Mouse (Mus musculus) R1 (cell line): ENCODE data around the gene Ccl17.

Experiments
- DNase-seq: peaks from one replicate; pipeline ENCODE4 v3.0.0-alpha.2; 2018; ENCODE audit warnings: low read depth, low spot score

The Ccl17 gene

DNA sequence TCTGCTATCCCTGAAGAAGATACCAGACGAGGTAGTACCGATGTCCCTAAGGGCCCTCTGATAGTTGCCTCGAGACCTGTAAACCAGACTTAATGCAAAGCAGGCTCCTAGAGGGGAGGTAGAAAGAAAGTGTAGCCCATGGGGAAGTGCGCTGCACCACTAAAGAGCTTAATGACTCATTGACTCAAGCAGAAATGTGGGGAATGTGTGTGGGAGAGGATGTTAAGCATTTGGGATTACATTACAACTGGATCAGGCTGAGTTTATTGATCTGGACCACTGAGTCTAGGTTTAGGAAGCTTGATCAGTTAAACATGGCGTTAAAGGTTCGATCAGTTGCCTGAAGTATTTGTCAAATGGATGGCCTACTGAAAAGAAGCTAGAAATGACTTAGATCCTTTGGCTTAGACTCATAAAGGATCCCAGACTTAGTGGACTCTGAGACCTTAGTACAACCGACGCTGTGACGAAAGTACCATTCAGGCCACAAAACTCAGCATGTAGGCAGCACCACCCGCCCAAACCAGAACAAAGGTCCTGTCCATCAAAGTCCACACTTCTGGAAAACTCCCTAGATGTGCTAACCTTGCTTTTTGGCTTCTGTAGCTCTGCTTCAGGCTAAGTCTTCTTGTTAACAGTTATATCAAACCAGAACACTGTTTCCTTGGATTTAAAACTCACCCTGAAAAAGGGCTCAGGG is 20.8 kb upstream of the Ccl17 start:
- peak; percentile 18 for DNase-seq

GRCm38 (mm10) chr8:94794368-94794767 is 15.9 kb upstream of the Ccl17 start:
- DNase-seq, result no peak

GRCm38 (mm10) chr8:94794782-94795181 is 15.5 kb upstream of the Ccl17 start:
- DNase-seq, result no peak

DNA sequence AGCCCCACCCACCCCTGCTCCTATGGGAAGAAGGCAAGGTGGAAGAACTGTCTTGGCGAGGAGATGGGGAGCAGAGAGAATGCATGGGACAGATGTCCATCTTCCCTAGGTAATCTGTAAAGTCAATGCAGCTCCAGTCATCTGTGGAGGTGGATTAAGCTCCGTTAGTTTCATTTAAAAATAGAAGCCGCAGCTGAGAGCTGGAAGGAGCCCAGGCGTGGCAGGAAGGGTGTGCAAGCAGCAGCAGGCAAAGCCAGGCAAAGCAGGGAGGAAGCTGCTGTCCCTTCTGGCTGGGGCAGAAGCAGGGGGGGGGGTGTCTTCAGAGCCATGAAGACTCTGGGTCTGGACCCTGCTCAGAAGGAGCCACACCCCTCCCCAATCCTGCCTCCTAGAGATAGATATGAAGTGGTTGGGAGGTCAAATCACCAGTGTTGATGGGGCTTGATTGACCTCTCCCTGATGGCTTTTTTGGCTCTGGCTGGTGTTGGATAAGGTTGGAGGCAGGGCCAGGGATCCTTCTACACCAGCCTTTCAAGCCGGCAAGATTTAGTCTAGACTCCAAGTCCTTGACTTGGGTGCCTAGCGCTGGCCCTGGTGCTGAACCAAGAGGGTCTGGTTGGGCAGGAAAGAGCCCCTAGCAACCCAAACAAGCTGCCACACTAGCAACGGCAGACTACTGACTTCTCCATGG is 9.8 kb upstream of the Ccl17 start:
- DNase-seq, result peak; percentile 80

GRCm38 (mm10) chr8:94801293-94802095 is 8.8 kb upstream of the Ccl17 start:
- peak; percentile 77 for DNase-seq

- no peak for DNase-seq
These were observed 7.9 kb upstream of the Ccl17 start for GRCm38 (mm10) chr8:94802375-94802774.

DNA sequence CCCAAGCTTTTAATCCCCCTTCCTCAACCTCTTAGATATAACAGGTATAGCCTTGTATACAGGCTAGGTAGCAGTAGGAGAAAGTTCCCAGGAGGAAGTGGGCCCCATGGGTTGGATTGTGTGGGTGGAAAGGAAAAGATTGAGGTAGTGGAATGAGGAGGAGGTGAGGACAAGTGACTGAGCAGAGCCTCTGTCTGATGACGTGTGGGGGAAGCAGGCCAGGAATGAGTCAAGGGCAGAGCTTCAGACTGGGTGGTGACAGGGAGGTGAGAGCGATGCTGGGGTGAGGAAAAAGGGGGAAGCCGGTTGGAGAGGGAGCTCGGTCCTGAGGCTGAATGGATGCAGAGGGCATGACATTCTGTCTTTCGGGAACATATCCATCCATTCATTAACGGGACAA is 6.7 kb upstream of the Ccl17 start:
- DNase-seq, result no peak

GRCm38 (mm10) chr8:94804546-94805340 is 5.5 kb upstream of the Ccl17 start:
- DNase-seq, result no peak

GRCm38 (mm10) chr8:94805811-94806210 is 4.4 kb upstream of the Ccl17 start:
- no peak for DNase-seq

- no peak for DNase-seq
These were observed 2.7 kb upstream of the Ccl17 start for GRCm38 (mm10) chr8:94807506-94807905.

- DNase-seq, result no peak
These were observed 1.9 kb upstream of the Ccl17 start for GRCm38 (mm10) chr8:94808372-94808771.

GRCm38 (mm10) chr8:94810855-94811254 is 602 bp downstream of the Ccl17 start:
- DNase-seq, result no peak

DNA sequence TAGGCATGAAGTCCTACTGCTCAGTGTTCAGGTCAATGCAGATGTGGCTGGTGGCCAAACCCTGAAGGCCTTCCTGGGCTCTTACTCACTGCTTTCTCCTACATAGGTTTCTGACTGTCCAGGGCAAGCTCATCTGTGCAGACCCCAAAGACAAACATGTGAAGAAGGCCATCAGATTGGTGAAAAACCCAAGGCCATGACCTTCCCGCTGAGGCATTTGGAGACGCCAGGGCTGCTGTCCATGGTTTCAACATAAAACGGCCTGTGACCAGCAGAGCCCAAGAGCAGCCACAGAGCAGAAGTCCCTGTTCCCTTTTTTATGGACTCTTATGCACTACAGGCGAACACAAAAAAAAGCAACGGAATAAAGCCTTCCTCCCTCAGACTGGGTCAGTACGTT is 1.4 kb downstream of the Ccl17 start:
- DNase-seq, result no peak

GRCm38 (mm10) chr8:94812645-94813098 is 2.4 kb downstream of the Ccl17 start:
- DNase-seq, result peak; percentile 87

DNA sequence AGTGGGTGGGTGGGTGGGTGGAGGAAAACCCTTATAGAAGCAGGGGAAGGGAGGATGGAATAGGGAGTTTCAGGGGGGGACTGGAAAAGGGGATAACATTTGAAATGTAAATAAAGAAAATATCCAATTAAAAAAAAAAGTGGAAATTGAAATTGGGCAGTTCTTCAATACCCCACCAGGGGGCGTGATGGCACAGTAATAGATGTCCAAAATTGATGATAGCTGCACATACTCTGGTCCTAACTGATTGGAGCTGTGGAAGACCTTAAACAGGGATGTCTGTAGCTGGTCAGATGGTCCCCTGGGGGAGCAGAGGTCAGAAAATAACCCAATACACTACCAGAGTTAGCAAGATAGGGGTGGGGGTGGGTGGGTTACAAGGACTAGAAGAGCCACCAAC is 4.3 kb downstream of the Ccl17 start:
- no peak for DNase-seq

- DNase-seq, result no peak
These were observed 7.7 kb downstream of the Ccl17 start for GRCm38 (mm10) chr8:94817933-94818332.

GRCm38 (mm10) chr8:94819671-94820179 is 9.5 kb downstream of the Ccl17 start:
- DNase-seq, result no peak

GRCm38 (mm10) chr8:94820553-94820952 is 10.3 kb downstream of the Ccl17 start:
- peak; percentile 42 for DNase-seq

- DNase-seq, result no peak
These were observed 11.1 kb downstream of the Ccl17 start for GRCm38 (mm10) chr8:94821381-94821780.

DNA sequence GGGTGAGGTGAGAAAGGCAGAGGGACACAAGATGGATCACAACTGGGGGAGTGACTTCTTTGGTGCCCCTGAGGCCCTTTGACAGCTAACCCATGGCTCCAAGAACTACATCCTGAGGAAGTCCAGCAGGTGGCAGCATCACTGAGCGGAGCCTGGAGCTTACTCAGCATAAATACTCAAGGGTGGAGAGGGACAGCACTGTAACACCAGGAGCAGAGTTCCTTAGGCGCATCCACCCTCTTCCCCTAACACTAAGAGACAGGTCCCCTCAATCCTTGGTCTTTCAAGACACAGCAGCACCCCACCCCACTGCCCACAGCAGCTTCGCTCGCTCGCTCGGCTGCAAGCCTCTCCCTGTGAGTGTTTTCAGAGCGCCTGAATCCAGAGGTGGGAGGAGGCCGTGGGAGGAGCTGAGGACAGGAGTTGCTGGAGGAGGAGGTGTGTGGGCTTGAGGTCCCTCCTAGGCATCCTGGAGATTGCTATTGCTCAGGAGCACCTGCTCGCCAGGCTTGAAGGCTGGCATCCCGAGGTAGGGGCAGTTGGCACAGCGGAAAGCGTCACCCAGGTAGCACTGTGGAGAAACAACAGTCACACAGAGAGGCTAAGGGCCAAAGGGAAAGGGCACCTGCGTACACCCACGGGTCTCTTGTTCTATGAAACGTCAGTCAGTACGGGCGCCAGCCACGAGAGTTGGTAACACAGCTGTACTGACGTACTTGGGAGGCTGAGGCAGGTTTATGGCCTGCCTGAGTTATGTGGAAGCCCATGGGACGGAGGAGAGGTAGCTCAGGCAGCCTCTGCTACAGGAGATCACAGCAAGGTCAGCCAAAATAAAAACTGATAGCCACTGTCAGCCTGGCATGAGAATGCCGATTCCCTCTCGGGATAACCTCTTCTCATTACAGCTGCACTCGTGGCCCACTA is 12.6 kb downstream of the Ccl17 start:
- peak; percentile 89 for DNase-seq
